Mouse (Mus musculus) cerebellum, postnatal 10 days (tissue): ENCODE results near the gene Gm4631.
"Not testable (repeated sequence)": the region's sequence is repeated elsewhere in the genome, so short reads cannot be mapped to it uniquely, and the experiment has no call there.

Experiments
- DNase-seq, 2 experiments: peaks; one replicate each; pipeline ENCODE4 v3.0.0; 2021; ENCODE audit warnings: mixed read lengths in 2 of 2

The Gm4631 gene

DNA sequence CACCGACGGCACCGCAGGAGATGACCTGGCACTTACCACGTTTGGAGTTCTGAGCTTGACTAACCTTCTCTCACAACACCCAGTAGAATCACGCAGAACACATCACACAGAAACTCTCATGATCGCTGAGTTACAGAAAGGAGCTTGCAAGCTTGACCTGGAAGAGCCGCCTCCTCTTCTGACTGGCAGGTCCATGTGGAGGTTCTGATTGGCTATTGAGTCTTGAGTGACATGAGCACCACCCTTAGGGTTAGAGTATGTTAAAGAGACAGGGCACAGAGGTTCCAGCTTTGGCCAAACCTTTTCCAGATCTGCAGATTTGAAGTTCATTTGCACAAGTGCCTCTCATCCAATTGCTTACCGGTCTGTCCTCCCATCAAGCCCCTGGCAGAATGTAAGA is at the start of gene Gm4631:
TSS of gene Gm4631 (minus strand) at position 101 of the 400 bp plus-strand sequence.
- not testable (repeated sequence) for DNase-seq

GRCm38 (mm10) chr2:175372136-175372535 is 34.1 kb upstream of the Gm4631 start, which contains the start of gene Zfp968:
Gene Zfp968 (plus strand): TSS chr2:175372436.
- not testable (repeated sequence) for DNase-seq

GRCm38 (mm10) chr2:175274825-175275224 is 63.2 kb downstream of the Gm4631 start, which contains the start of gene Gm14440:
Gene Gm14440 (plus strand): TSS chr2:175275125.
- DNase-seq = not testable (repeated sequence)
